Mouse (Mus musculus): ENCODE results near the gene Slc5a6.
"Not testable (repeated sequence)": the region's sequence is repeated elsewhere in the genome, so short reads cannot be mapped to it uniquely, and the experiment has no call there.

Gene Slc5a6

GRCm38 (mm10) chr5:31069810-31070209 is 21.1 kb upstream of the Slc5a6 start:
- DNase-seq (ENCODE audit: low read depth, low spot score), result no peak

GRCm38 (mm10) chr5:31055216-31056140 is 6.8 kb upstream of the Slc5a6 start:
- DNase-seq (ENCODE audit: low read depth, low spot score), result no peak

DNA sequence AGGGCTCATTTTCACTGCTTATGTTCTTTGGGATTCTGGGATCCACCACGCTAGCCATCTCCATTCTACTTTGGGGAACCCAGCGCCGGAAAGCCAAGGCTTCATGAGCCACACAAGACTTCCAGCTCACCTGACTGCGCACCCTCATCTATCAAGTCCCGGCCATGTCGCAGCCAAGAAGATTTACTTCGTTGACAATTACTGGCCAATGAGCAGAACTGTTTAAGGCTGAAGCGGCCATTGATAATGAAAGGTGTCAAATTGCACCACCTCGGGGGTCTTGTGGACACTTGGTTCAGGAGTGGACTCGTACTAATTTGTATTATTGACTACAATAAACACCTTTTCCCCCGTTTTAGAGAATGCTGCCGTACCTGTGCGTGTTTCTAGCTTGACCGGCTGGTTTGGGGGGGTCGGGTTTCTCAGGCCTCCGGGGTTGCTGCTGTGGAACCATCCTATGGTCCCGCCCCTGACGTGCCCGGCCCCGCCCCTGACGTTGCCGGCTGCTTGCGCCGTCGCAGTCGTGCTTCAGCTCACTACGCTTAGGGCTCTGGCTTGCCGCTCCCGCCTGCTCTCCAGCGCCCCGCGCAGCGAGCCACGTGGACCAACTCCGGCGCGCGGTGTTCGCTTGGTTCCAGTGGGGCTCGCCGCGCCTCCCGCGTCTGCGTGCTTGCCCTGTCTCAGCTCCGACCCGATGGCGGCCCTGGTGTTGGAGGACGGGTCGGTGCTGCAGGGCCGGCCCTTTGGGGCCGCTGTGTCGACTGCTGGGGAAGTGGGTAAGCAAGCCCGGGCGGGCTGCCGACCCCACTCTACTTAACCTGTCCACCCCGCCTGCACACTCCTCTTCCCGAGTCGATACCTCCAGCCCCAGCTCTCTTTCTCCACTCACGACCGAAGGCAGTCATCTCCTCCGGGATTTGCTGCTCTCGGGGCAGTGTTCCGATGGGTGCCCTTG is 5.8 kb upstream of the Slc5a6 start, which contains the start of gene Cad:
Gene Cad (plus strand): TSS at position 520 of the 955 bp plus-strand sequence.
- DNase-seq (ENCODE audit: low read depth, low spot score), result peak; percentile 65

DNA sequence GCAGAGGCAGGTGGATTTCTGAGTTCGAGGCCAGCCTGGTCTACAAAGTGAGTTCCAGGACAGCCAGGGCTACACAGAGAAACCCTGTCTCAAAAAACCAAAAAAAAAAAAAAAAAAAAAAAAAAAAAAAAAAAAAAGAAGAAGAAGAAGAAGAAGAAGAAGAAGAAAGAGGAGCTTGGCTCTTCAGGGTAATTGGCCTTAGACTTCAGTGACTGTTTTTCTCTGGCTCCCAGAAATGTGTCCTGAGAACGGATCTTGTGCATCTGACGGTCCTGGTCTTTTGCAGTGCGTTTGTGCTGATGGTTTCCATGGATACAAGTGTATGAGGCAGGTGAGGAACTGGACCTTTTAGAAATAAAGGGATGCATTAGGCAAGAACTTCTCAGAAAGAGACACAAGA is 5.0 kb upstream of the Slc5a6 start:
- DNase-seq (ENCODE audit: low read depth, low spot score), result not testable (repeated sequence)

GRCm38 (mm10) chr5:31050427-31050826 is 1.7 kb upstream of the Slc5a6 start:
- no peak for DNase-seq (ENCODE audit: low read depth, low spot score)

DNA sequence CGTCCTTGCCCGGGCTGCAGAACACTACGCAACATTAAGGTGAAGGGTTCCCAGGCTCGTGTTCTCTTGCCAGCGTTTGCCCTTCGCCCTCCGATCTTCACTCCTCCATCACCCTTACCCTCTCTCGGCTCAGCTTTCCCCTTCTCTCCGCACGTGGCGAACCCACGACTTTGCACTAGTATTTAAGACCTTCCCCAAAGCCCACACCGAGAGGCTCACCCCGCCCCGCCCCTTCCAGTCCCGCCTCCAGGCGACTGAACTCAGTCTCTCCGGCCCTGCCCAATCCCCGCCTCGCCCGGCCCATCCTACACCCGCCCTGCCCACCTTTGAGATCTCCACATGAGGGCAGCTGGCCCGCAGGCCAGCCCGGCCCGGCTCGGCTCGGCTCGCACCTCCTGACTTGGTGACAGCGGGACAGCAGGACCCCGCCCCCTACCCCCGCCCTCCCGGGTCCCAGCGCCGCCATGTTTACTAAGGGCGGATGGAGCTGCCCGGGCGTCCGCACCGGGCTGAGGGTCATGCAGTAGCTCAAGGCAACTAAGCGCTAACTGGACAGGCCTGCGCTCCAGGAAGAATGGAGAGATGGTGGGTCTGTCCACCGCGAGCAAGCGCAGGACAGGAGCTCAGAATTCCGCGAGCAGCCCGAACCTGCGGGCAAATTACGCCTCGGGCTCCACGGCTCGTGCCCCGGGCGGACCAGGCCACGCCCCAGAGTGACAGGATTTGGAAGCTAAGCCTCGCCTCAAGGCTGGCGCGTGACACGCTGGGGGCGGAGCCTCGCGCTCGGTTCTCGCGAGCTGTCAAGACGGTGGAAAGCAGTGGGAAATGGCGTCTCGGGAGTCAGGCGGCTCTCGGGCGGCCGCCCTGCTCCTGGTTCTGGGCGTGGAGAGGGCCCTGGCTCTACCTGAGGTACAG is 619 bp downstream of the Slc5a6 start, which contains the start of gene Atraid:
Gene Atraid (plus strand): TSS at position 465 of the 915 bp plus-strand sequence.
- DNase-seq (ENCODE audit: low read depth, low spot score), result peak; percentile 93

DNA sequence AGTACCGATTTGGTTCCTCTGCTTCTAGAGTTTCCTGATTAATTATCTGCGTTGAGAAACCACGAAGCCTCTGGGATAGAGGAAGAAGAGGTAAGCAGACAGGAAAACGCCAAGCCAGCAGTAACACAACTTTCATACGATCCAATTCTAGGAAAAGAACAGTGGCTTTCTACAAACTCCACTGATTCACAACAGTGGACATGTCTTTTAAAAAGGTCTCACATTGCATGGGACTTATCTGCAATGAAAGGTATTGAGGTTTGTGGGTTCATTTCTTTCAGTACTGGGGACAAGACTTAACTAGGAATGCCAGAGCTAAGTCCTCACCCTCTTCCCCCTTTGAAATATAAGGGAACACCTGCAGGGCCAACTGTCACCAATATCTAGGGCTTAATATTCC is 1.6 kb downstream of the Slc5a6 start:
- DNase-seq (ENCODE audit: low read depth, low spot score), result no peak

DNA sequence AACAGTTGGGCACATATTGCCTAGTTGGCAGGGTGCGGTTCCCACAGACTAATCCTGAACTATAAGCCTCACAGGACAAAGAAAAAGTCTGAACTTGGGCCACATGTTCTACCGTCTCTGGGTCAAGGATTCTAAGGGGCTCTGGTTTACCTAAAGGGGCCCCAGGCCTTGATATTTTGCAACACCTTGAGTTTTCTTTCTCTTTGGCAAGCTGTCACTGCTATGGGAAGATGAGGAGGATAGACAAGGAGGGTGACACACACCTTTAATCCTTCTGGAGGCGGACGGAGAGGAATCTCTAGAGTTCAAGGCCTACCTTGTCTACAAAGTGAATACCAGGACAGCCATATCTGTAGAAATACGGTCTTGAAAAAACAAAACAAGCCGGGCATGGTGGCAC is 2.3 kb downstream of the Slc5a6 start:
- DNase-seq (ENCODE audit: low read depth, low spot score), result no peak

DNA sequence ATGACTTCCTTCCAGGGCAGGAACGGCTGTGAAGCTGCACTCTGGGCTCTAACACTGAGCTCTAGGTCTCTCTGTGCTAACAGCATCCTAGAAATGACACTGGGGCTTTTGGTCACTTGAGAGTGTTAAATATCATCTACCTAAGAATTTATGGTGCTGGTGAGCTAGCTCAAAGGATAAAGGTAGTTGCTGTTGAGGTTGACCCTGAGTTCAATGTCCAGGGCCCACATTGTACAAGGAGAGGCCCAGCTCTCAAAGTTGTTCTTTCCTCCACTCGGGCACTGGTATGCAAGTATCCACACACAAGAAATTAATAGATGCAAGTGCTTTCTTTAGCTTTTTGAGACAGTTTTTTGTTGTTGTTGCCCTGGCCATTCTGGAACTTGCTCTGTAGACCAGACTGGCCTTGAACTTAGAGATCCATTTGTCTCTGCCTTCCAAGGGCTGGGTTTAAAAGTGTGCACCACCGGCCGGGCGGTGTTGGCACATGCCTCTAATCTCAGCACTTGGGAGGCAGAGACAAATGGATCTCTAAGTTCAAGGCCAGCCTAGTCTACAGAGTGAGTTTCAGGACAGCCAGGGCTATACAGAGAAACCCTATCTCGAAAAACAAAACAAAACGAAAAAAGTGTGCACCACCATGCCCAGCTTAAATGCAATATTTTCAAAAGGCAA is 10.4 kb downstream of the Slc5a6 start:
- DNase-seq (ENCODE audit: low read depth, low spot score), result no peak

DNA sequence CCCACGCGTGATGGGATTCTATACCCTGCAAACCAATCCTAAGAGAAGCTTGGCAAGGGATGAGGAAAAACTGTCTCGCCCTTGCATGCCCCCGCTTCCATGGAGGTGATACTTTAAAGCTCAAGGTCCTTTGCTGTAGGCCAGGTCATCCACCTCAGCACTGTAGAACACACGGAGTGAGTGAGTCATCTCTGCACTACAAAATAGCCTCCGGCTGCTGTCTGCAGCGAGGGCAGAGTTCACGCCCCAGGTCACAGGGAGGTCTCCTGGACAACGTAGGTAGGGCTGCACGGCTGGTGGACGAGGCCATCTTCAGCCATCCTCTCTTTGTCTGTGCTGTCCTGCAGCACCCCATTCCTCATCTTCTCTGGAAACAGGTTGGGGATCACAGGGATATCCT is 12.2 kb downstream of the Slc5a6 start:
- not testable (repeated sequence) for DNase-seq (ENCODE audit: low read depth, low spot score)

DNA sequence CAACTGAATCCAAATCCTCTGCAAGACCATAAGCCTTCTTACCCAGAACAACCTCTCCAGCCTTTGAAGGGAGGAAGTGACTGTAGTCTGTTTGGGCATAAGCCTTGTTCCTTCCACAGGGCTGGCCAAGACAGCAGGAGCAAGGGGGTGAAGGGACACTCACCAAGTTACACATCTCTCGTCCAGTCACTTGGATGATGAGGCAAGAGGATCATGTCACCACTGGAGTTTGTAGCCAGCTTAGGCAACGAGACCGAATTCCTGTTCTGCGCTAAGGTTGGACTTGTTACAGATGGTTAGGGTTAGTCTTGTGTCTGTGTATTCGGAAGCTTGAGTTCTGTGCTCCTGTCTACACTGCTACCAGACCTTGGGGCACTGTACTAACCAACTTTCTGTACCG is 14.1 kb downstream of the Slc5a6 start:
- DNase-seq (ENCODE audit: low read depth, low spot score), result no peak

DNA sequence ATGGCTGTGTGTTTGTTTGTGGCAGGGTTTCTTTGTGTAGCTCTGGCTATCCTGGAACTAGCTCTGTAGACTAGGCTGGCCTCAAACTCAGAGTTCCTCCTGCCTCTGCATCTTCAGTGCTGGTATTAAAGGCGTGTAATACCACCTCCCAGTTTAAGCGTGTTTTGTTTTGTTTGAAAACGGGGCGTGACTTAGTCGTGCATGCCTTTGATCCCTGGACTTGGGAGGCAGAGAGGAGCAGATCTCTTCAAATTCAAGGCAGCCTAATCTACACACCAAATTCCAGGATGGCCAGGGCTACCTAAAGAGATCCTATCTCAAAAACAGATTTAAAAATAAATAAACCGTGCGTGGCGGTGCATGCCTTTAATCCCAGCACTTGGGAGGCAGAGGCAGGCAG is 17.2 kb downstream of the Slc5a6 start:
- no peak for DNase-seq (ENCODE audit: low read depth, low spot score)

- no peak for DNase-seq (ENCODE audit: low read depth, low spot score)
These were observed 17.8 kb downstream of the Slc5a6 start for GRCm38 (mm10) chr5:31030926-31031325.

GRCm38 (mm10) chr5:31024641-31025040 is 24.1 kb downstream of the Slc5a6 start:
- no peak for DNase-seq (ENCODE audit: low read depth, low spot score)

GRCm38 (mm10) chr5:31023254-31023653 is 25.5 kb downstream of the Slc5a6 start:
- no peak for DNase-seq (ENCODE audit: low read depth, low spot score)

DNA sequence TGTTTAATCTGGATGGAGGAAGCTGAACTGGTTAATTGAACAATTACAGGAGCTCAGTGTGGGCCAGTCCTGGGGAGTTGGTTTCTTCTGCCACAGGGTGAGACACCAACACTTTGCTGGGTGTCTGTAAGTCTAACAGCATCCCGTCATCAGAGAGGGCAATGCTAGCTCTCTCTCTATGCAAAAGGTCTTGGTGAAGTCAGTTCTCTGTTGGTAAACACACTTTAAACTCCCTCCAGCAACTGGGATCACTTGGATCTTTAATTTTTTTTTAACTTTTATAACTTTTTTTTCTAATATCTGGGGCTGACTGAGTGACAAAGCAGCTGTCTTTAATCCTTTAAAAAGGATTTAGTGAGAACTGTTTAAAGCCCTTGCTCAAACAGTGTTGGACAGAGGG is 26.0 kb downstream of the Slc5a6 start:
- no peak for DNase-seq (ENCODE audit: low read depth, low spot score)

GRCm38 (mm10) chr5:31021790-31022189 is 26.9 kb downstream of the Slc5a6 start:
- DNase-seq (ENCODE audit: low read depth, low spot score), result not testable (repeated sequence)

DNA sequence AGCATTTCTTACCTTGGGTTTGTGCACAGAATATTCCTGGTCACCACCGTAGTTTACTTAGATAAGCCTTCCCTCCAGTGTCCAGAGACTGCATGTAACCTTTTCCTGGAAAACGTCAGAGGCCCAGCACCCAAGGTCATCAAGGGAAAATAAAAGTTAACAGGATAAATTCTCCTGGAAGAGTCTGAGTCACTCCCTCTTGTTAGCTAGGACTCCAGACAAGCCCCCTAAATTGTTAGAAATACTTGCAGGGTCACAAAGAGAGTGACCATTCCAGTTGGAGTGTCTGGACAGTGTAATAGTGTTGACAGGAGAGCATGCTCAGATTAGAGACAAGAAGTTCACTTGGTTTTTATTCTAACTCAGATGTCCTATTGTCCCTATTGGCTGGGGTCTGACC is 32.8 kb downstream of the Slc5a6 start:
- no peak for DNase-seq (ENCODE audit: low read depth, low spot score)

GRCm38 (mm10) chr5:31012737-31013136 is 36.0 kb downstream of the Slc5a6 start:
- no peak for DNase-seq (ENCODE audit: low read depth, low spot score)

- peak; percentile 77 for DNase-seq (ENCODE audit: low read depth, low spot score)
These were observed 44.5 kb downstream of the Slc5a6 start for GRCm38 (mm10) chr5:31004184-31004583.

Measured in retina, adult 2 months (tissue).